Mouse (Mus musculus) ES-Bruce4 (cell line): ENCODE measurements around the gene Faim2. TPM values are rescaled to one million over a fixed set of nuclear protein-coding genes. Genes with fewer than 3 reads are reported as not detected.

Source experiments
- H3K27ac ChIP-seq: 2 replicates; pipeline ENCODE4 v1.5.1; 2012; ENCODE audit warnings: low read length, inconsistent platforms; ENCODE audit not compliant: insufficient read depth
- H3K27me3 ChIP-seq: 2 replicates; pipeline ENCODE4 v1.6.1; 2012; ENCODE audit warnings: mild to moderate bottlenecking, low read length, inconsistent platforms; ENCODE audit not compliant: control insufficient read depth, poor library complexity, insufficient read depth, severe bottlenecking
- H3K36me3 ChIP-seq: 2 replicates; pipeline ENCODE4 v1.6.1; 2012; ENCODE audit warnings: inconsistent platforms, mild to moderate bottlenecking, low read length, moderate library complexity; ENCODE audit not compliant: control insufficient read depth, poor library complexity, insufficient read depth, severe bottlenecking
- H3K4me1 ChIP-seq: one replicate; pipeline ENCODE4 v1.8.1; 2011; ENCODE audit warnings: low read length; ENCODE audit not compliant: control insufficient read depth, insufficient read depth
- H3K4me3 ChIP-seq: 2 replicates; pipeline ENCODE4 v1.5.1; 2011; ENCODE audit warnings: low read depth, mild to moderate bottlenecking, low read length
- H3K9ac ChIP-seq: 2 replicates; pipeline ENCODE4 v1.6.1; 2012; ENCODE audit warnings: low read depth, mild to moderate bottlenecking, inconsistent platforms; ENCODE audit not compliant: poor library complexity, severe bottlenecking
- H3K9me3 ChIP-seq: replicated peaks from 2 replicates; pipeline ENCODE4 v1.6.1; 2012; ENCODE audit warnings: mild to moderate bottlenecking, low read length, inconsistent platforms; ENCODE audit not compliant: control insufficient read depth, poor library complexity, insufficient read depth, severe bottlenecking
- CTCF ChIP-seq: IDR thresholded peaks from one replicate; pipeline ENCODE4 v1.8.1; 2011; ENCODE audit warnings: low read depth, low read length
- EP300 ChIP-seq: IDR thresholded peaks from 2 replicates; pipeline ENCODE4 v1.6.1; 2011; ENCODE audit warnings: low read depth, low read length; ENCODE audit not compliant: insufficient read depth
- POLR2A ChIP-seq: IDR thresholded peaks from one replicate; pipeline ENCODE4 v1.8.1; 2011; ENCODE audit warnings: low read length; ENCODE audit not compliant: insufficient read depth
- polyA plus RNA-seq: library from polyadenylated mRNA; stranded (reverse); fragments of >200 nt; gene quantifications from 2 replicates; pipeline ENCODE4 v1.2.4, GENCODE M21; 2011; ENCODE audit warnings: low read depth; ENCODE audit not compliant: missing spikeins, insufficient read depth, insufficient read length

The Faim2 gene
- polyA plus RNA-seq, 1 experiment = 0.90 TPM

DNA sequence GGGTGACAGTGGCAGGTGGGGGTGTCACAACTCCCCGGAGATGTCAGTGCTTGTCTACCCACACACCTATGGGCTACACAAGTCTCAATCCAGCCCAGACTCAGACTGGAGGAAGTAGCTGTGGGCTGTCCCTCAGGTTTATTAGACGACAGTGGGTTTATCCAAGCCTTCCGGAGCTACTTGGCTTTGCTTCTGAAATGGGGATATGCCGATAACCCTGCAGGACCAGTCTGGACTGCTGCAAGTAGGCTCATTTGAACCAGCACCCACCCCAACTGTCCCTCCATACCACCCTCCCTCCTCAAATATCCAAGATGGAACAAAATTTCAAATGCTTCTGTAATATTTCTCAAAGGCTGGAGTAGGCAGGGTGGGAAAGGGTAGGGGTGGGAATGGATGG, 29.6 kb downstream of the Faim2 start:
- Histone ChIP-seq H3K4me1 (peaks cover 1% of the 10 kb centered on the region), H3K27me3 (no peaks in the 10 kb centered on the region), H3K4me3 (no peak overlapping the region), H3K36me3 (no peaks in the 10 kb centered on the region), H3K27ac (no peak overlapping the region), H3K9ac (no peak overlapping the region), H3K9me3 (no peaks in the 10 kb centered on the region)
- TF ChIP-seq CTCF = no peak
- no peak for TF ChIP-seq POLR2A
- no peak for TF ChIP-seq EP300

- Histone ChIP-seq H3K9me3 (no peaks in the 10 kb centered on the region), H3K9ac (no peak overlapping the region), H3K4me3 (no peak overlapping the region), H3K27me3 (no peaks in the 10 kb centered on the region), H3K4me1 (peaks cover 1% of the 10 kb centered on the region), H3K27ac (no peak overlapping the region), H3K36me3 (no peaks in the 10 kb centered on the region)
- TF ChIP-seq POLR2A = no peak
- no peak for TF ChIP-seq CTCF
- TF ChIP-seq EP300 = no peak
Observed at GRCm38 (mm10) chr15:99497527-99498242, 30.3 kb downstream of the Faim2 start.

- Histone ChIP-seq H3K9ac (no peak overlapping the region), H3K4me1 (peaks cover 1% of the 10 kb centered on the region), H3K27me3 (no peaks in the 10 kb centered on the region), H3K9me3 (no peaks in the 10 kb centered on the region), H3K4me3 (no peak overlapping the region), H3K36me3 (no peaks in the 10 kb centered on the region), H3K27ac (no peak overlapping the region)
- TF ChIP-seq EP300 (no peak), CTCF (peak; percentile 61)
Observed at GRCm38 (mm10) chr15:99497061-99497460, 30.9 kb downstream of the Faim2 start.

- no peaks in the 10 kb centered on the region for H3K27me3 ChIP-seq
- H3K9ac ChIP-seq = no peak overlapping the region
- H3K36me3 ChIP-seq = no peaks in the 10 kb centered on the region
- H3K9me3 ChIP-seq = 0 out of 2 replicates have a peak, but pooled peaks cover 2% of the 10 kb centered on the region
- TF ChIP-seq EP300 (no peak), CTCF (no peak), POLR2A (no peak)
- H3K4me3 ChIP-seq = no peak overlapping the region
- peaks cover 5% of the 10 kb centered on the region for H3K4me1 ChIP-seq
- no peak overlapping the region for H3K27ac ChIP-seq
Observed at GRCm38 (mm10) chr15:99484745-99485144, 43.2 kb downstream of the Faim2 start.

DNA sequence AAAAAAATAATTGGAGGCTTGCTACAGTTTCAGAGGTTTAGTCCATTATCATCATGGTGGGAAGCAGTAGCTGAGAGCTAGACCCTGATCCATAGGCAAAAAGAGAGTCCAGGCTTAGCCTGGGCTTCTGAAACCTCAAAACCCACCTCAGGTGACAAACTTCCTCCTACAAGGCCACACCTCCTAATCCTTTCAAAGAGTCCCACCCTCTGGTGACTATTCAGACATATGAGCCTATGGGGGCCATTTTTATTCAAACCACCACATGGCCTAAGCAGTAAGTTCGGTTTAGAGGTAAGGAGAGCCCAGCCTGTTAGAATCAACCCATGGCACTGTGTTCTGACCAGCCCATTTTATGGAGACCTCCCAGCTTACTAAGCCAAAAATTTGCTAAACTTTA, 52.2 kb downstream of the Faim2 start:
- Histone ChIP-seq H3K4me3 (no peak overlapping the region; the same call in 1 of the 2 replicates), H3K4me1 (no peaks in the 10 kb centered on the region), H3K36me3 (no peaks in the 10 kb centered on the region), H3K9ac (0 out of 2 replicates have a peak overlapping the region, but pooled peaks have one; percentile 95), H3K9me3 (no peaks in the 10 kb centered on the region), H3K27ac (peak overlapping the region; percentile 49), H3K27me3 (no peaks in the 10 kb centered on the region)
- TF ChIP-seq EP300 = no peak
- TF ChIP-seq POLR2A = no peak
- TF ChIP-seq CTCF = no peak

DNA sequence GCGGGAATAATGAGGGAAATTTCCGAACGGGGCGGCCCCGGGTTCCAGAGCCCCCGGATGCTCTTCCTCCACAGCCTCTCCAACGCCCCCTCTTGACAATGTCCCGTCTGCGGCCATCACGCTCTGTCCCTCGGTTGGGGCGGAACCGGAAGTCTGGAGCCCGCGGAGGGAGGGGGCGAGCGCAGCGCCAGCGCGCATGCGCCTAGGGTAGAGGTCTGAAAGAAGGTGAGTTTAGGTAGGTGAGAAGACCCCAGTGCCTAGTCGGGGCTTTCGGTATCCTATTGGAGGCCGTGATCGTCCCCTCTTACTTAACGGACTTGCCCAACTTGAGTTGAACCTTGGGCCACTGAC, 53.4 kb downstream of the Faim2 start, which contains the start of gene Bcdin3d:
Bcdin3d (minus strand) TSS at position 155 of the 351 bp plus-strand sequence.
- Histone ChIP-seq H3K36me3 (no peaks in the 10 kb centered on the region), H3K27ac (peak within 1 kb of the TSS; percentile 93), H3K27me3 (no peaks in the 10 kb centered on the region), H3K9ac (peak within 1 kb of the TSS; percentile 95), H3K4me1 (no peaks in the 10 kb centered on the region), H3K4me3 (peak within 1 kb of the TSS; percentile 94), H3K9me3 (no peaks in the 10 kb centered on the region)
- peak; percentile 26 for TF ChIP-seq CTCF
- peak; percentile 13 for TF ChIP-seq POLR2A
- no peak for TF ChIP-seq EP300
